Mouse (Mus musculus) monocyte, adult 2 months (primary cell): Measurements from ENCODE around the gene Rest.
"Not testable (repeated sequence)": the region's sequence is repeated elsewhere in the genome, so short reads cannot be mapped to it uniquely, and the experiment has no call there.

Experiments used
- DNase-seq, 2 experiments: peaks; one replicate each; pipeline ENCODE4 v3.0.0; 2022; ENCODE audit warnings: low spot score in 2 of 2, low read depth in 1 of 2

Rest gene

GRCm38 (mm10) chr5:77265081-77265670 lies at the start of gene Rest:
Gene Rest (plus strand): TSS chr5:77265491.
- DNase-seq, result peak; percentile 48 to 71

GRCm38 (mm10) chr5:77217211-77217610 lies 48.1 kb upstream of the Rest start:
- peak; percentile 33 to 45 for DNase-seq

GRCm38 (mm10) chr5:77217724-77218123 lies 47.6 kb upstream of the Rest start:
- DNase-seq, result no peak

- DNase-seq, result no peak
Measured at GRCm38 (mm10) chr5:77223043-77223975, 42.0 kb upstream of the Rest start.

- no peak for DNase-seq
Measured at GRCm38 (mm10) chr5:77228986-77229385, 36.3 kb upstream of the Rest start.

- not testable (repeated sequence) for DNase-seq
Measured at GRCm38 (mm10) chr5:77231863-77232262, 33.4 kb upstream of the Rest start.

- no peak for DNase-seq
Measured at GRCm38 (mm10) chr5:77234921-77235320, 30.4 kb upstream of the Rest start.

GRCm38 (mm10) chr5:77237104-77237503 lies 28.2 kb upstream of the Rest start:
- DNase-seq, result no peak

- DNase-seq, result no peak
Measured at GRCm38 (mm10) chr5:77244331-77244987, 20.8 kb upstream of the Rest start.

GRCm38 (mm10) chr5:77245463-77245786 lies 19.9 kb upstream of the Rest start:
- DNase-seq, result no peak

GRCm38 (mm10) chr5:77245787-77246671 lies 19.3 kb upstream of the Rest start:
- peak in 1 of 2 experiments; percentile 47 for DNase-seq

GRCm38 (mm10) chr5:77250083-77250482 lies 15.2 kb upstream of the Rest start:
- no peak for DNase-seq

GRCm38 (mm10) chr5:77251656-77252055 lies 13.6 kb upstream of the Rest start:
- DNase-seq, result no peak

- no peak for DNase-seq
Measured at GRCm38 (mm10) chr5:77252115-77252827, 13.0 kb upstream of the Rest start.

GRCm38 (mm10) chr5:77253154-77253553 lies 12.1 kb upstream of the Rest start:
- no peak for DNase-seq

GRCm38 (mm10) chr5:77254402-77254801 lies 10.9 kb upstream of the Rest start:
- no peak for DNase-seq

- no peak for DNase-seq
Measured at GRCm38 (mm10) chr5:77257603-77258002, 7.7 kb upstream of the Rest start.

GRCm38 (mm10) chr5:77259315-77259714 lies 6.0 kb upstream of the Rest start:
- DNase-seq, result no peak

- DNase-seq, result no peak
Measured at GRCm38 (mm10) chr5:77260141-77260540, 5.2 kb upstream of the Rest start.

- DNase-seq, result no peak
Measured at GRCm38 (mm10) chr5:77261137-77261536, 4.2 kb upstream of the Rest start.
